Mouse (Mus musculus): ENCODE measurements at regions not wholly inside any gene's neighbourhood (a gene's known extent, or its start where the extent isn't known, plus 50 kb on each side); places are given as distances from the start of the nearest gene placed in this dataset.

DNA sequence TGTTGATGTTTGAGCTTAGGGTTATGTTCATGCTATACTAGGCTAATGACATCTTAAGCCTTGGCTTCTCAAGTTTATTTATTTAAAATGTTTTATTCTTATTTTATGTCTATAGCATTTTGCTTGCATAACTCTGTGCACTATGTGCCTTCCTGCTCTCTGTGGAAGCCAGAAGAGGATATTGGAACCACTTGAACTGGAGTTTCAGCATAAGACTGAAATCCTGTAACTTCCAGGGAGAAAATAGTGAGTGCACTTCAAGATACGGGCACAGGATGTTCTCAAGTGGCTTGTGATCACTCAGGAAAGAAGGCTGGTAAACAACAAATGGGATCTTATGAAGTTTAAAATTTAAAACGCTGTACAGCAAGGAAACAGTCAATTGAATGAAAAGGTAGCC is 257.0 kb upstream of the Gm10131 start:
- TF ChIP-seq CTCF (IDR thresholded peaks at IDR 0.05; ENCODE audit: low read depth, low read length) = no peak
- no peak for TF ChIP-seq POLR2A (IDR thresholded peaks at IDR 0.05; ENCODE audit: borderline replicate concordance, low read depth, low read length)
